Mouse (Mus musculus) liver, embryonic 14 days (tissue): ENCODE data around the gene Flvcr2. TPM values are rescaled to one million over a fixed set of nuclear protein-coding genes. Genes with fewer than 3 reads are reported as not detected.

Experiments used
- polyA plus RNA-seq: library from polyadenylated mRNA; depleted of rRNA; stranded (reverse); fragments of >200 nt; gene quantifications from 2 replicates; pipeline ENCODE4 v1.2.3, GENCODE M21; 2012; rRNA removed

Flvcr2 gene
- polyA plus RNA-seq = 2.4 and 3.0 TPM in 2 replicates

DNA sequence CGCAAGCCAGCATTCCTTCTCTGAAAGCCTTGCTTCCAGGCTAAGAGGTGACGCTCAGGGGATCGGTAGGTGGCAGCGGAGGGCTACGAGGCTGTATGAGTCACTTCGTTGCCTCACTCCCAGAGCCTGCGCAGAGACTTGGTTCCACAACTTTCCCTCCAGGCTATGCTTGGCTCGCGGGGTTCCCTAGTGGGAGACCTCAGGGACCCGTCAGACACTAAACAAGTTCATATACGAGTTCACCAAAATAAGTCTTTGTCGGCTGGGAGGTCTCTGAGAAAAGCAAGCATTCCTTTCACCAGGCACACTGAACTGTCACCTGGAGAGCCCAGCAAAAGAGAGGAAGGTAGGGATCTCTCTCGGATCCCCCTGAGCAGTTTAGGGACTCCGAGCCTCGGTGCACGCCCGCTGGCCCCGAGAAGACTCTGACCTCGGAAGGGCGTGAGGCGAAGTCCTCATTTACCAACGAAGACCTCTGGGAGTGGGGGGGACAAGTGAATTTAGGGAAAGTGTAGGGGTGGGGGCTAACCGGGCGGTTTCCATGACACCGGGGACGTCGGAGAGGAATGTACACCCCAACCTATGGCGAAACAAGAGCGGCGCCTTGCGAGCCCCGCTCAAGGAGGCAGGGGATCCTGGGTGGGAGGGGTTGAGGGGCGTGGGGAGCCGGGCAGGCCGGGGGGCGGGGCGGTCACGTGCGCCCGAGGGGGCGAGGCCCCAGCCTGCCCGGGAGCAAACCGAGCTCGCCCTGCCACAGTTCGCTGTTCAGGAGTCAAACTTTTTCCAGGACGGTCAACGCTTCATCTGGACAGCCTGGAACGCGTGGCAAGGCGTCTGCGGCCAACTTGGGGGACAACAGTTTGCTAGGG is at the start of gene Flvcr2:
Gene Flvcr2, plus strand, starts transcription at position 713 of the 869 bp plus-strand sequence.

DNA sequence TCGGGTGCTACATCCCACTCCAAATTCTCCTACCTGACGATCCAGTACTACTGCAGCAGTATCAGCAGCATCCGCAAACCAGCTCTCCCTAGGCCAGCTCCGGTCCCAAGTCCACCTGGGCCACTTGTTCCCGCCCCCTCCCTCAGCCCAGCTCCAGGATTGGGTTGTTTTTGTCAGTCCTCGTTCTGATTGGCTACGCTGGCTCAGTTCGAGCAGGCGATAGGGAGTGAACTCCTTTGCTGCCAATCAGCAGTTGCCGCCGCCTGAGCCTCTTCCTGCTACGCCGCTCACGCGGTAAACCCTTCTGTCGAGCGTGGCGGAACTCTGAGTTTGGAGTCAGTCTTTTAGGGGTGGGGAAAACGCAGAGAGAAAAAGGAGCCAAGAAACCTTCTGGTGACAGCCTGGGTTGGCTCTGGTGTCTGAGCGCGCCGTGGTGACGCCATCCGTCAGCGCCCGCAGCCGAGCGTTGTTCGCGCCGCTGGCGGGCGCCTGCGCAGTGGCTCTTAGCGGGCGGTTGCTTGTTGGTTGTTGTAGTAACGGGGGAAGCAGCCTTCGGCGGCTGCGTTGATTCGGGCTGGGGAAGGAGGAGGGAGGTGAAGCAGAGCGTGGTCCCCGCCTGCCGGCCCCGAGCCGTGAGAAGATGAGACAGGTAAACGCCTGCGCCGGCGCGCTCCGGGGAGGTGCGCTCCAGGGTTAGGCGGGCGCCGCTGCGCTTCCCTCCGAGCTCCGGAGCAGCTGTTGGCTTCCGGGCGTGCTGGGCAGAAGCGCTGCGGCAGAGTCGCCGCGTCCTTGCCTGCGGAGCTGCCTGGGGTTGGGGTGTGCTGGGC is 78.3 kb downstream of the Flvcr2 start, which contains the start of the genes Erg28 and Ttll5:
Gene Erg28, minus strand, starts transcription at position 113 of the 827 bp plus-strand sequence.
Gene Ttll5, plus strand, starts transcription at position 222 of the 827 bp plus-strand sequence.

Other genes starting within 250 kb of the Flvcr2 start
- 2.3 TPM in 2 replicates for gene Jdp2, start 147.5 kb upstream of the Flvcr2 start, polyA plus RNA-seq
- 3.5 and 3.8 TPM in 2 replicates for gene Batf, start 59.9 kb upstream of the Flvcr2 start, polyA plus RNA-seq
- 44.7 and 52.8 TPM in 2 replicates for gene Erg28, start 78.0 kb downstream of the Flvcr2 start, polyA plus RNA-seq
- 5.8 and 6.5 TPM in 2 replicates for gene Ttll5, start 78.1 kb downstream of the Flvcr2 start, polyA plus RNA-seq